Comparison of ENCODE assay signal across 8 mouse cellular contexts in the genomic region with DNA sequence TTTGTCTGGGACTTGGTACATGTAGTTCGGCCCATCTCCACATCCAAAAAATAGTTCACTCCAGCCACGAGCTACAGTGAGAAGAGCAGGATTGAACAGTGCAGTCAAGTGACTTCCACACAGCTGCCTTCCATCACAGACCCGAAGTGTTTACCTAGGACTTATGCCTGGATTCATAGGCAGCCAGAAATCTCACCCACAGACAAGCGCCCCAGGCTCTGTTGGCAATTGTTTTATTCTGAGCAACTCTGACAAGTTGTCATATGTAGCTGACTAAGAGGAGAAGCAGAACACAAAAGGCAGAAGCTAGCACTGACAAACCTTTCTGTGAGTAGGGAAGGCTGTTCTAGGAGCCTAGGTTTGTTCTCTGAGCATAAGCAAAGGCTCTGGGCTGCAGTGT. TPM values are rescaled to one million over a fixed set of nuclear protein-coding genes. Genes with fewer than 3 reads are reported as not detected.
DNase-seq lines count a peak whose midpoint lies in the region; ATAC-seq lines count a peak whose summit lies in the region.

No protein-coding gene starts in this region.

- 88% methylated on average over 4 of the region's 4 CpGs for WGBS in embryonic facial prominence, embryonic 10.5 days
- WGBS in hindbrain, embryonic 11.5 days = 90% methylated on average over 4 of the region's 4 CpGs
- 82% methylated on average over 4 of the region's 4 CpGs for WGBS in midbrain, embryonic 12.5 days

- no peaks in the 10 kb centered on the region for H3K9me3 ChIP-seq in embryonic facial prominence, embryonic 10.5 days
- no peaks in the 10 kb centered on the region for H3K9me3 ChIP-seq in hindbrain, embryonic 11.5 days (ENCODE audit: control insufficient read depth, low read length)
- no peaks in the 10 kb centered on the region for H3K9me3 ChIP-seq in midbrain, embryonic 12.5 days

- peaks cover 30% of the 10 kb centered on the region for H3K4me1 ChIP-seq in embryonic facial prominence, embryonic 10.5 days
- no peaks in the 10 kb centered on the region; the same call in none of the 2 replicates for H3K4me1 ChIP-seq in hindbrain, embryonic 11.5 days (replicated peaks; ENCODE audit: control insufficient read depth, insufficient read depth, low read length)
- peaks cover 28% of the 10 kb centered on the region for H3K4me1 ChIP-seq in midbrain, embryonic 12.5 days

- peak; percentile 94 for DNase-seq in heart, adult 11 months
- no peak for DNase-seq in heart, postnatal 25 days (ENCODE audit: low spot score)
- DNase-seq in embryonic facial prominence, embryonic 10.5 days (ENCODE audit: low spot score) = no peak
- DNase-seq in hindbrain, embryonic 11.5 days (ENCODE audit: low spot score) = no peak
- no peak for DNase-seq in cerebellum, adult 11-12 months
- no peak for DNase-seq in embryo, embryonic 10 days (ENCODE audit: low spot score)
- DNase-seq in layer of hippocampus, adult 18-20 months (ENCODE audit: low spot score in 2 of 2) = no peak

- intact Hi-C loops in heart, postnatal 25 days (cut with DNase I) = no loop called here

- no peak overlapping the region for H3K27ac ChIP-seq in embryonic facial prominence, embryonic 10.5 days (replicated peaks)
- H3K27ac ChIP-seq in hindbrain, embryonic 11.5 days (ENCODE audit: low read depth, low read length) = no peak overlapping the region
- no peak overlapping the region for H3K27ac ChIP-seq in midbrain, embryonic 12.5 days (replicated peaks)

- peak overlapping the region; percentile 88; the same call in 1 of the 2 replicates for H3K4me3 ChIP-seq in embryonic facial prominence, embryonic 10.5 days
- 0 out of 2 replicates have a peak overlapping the region, but pooled peaks have one; percentile 8 for H3K4me3 ChIP-seq in hindbrain, embryonic 11.5 days (ENCODE audit: low read depth, low read length)
- peak overlapping the region; percentile 74 for H3K4me3 ChIP-seq in midbrain, embryonic 12.5 days

- H3K4me2 ChIP-seq in hindbrain, embryonic 11.5 days (replicated peaks; ENCODE audit: low read depth, low read length) = peak overlapping the region; percentile 71
- peak overlapping the region; percentile 86 for H3K4me2 ChIP-seq in midbrain, embryonic 12.5 days (replicated peaks)

- no peaks in the 10 kb centered on the region for H3K27me3 ChIP-seq in embryonic facial prominence, embryonic 10.5 days (replicated peaks; ENCODE audit: low read depth, poor library complexity, severe bottlenecking)
- H3K27me3 ChIP-seq in hindbrain, embryonic 11.5 days (ENCODE audit: control insufficient read depth, insufficient read depth, low read length) = no peaks in the 10 kb centered on the region
- no peaks in the 10 kb centered on the region for H3K27me3 ChIP-seq in midbrain, embryonic 12.5 days

- H3K9ac ChIP-seq in hindbrain, embryonic 11.5 days (ENCODE audit: low read depth, low read length) = no peak overlapping the region; the same call in 1 of the 2 replicates
- H3K9ac ChIP-seq in midbrain, embryonic 12.5 days (replicated peaks) = no peak overlapping the region

- peaks cover 32% of the 10 kb centered on the region for H3K36me3 ChIP-seq in embryonic facial prominence, embryonic 10.5 days (replicated peaks)
- H3K36me3 ChIP-seq in hindbrain, embryonic 11.5 days (ENCODE audit: control insufficient read depth, insufficient read depth, low read length) = no peaks in the 10 kb centered on the region
- peaks cover 21% of the 10 kb centered on the region for H3K36me3 ChIP-seq in midbrain, embryonic 12.5 days

- ATAC-seq in hindbrain, embryonic 11.5 days (ENCODE audit: low FRiP score) = no peak
- no peak for ATAC-seq in midbrain, embryonic 12.5 days (ENCODE audit: low FRiP score, low read depth)

RNA-seq across cellular contexts. Expression of gene Cst3, which starts 2.6 kb away (rescaled TPM):
- total RNA-seq in heart, postnatal 25 days (2021) = 1,000 to 10,000 TPM in 1 of 2 experiments, 100 to 1,000 TPM in 1; 940 to 1,010 TPM
- polyA plus RNA-seq in embryonic facial prominence, embryonic 10.5 days (2016; fragmentation: Nextera tagmentation; extraction: Ambion mirVana) = 261 and 265 TPM in 2 replicates
- polyA plus RNA-seq in hindbrain, embryonic 11.5 days (2014; fragmentation: Nextera tagmentation; extraction: Ambion mirVana) = 367 and 384 TPM in 2 replicates
- 325 and 355 TPM in 2 replicates for polyA plus RNA-seq in midbrain, embryonic 12.5 days (2016; fragmentation: Nextera tagmentation; extraction: Ambion mirVana)
- total RNA-seq in layer of hippocampus, adult 18-20 months (2021) = 1,000 to 10,000 TPM; 2,533 to 2,626 TPM

RNA-seq across cellular contexts. Expression of gene 9230104L09Rik, which starts 8.0 kb away (rescaled TPM):
- total RNA-seq in heart, postnatal 25 days (2021) = under 1 TPM; 0.49 to 0.95 TPM
- not detected in 2 replicates for polyA plus RNA-seq in embryonic facial prominence, embryonic 10.5 days (2016; fragmentation: Nextera tagmentation; extraction: Ambion mirVana)
- not detected in 2 replicates for polyA plus RNA-seq in hindbrain, embryonic 11.5 days (2014; fragmentation: Nextera tagmentation; extraction: Ambion mirVana)
- not detected in 2 replicates for polyA plus RNA-seq in midbrain, embryonic 12.5 days (2016; fragmentation: Nextera tagmentation; extraction: Ambion mirVana)
- total RNA-seq in layer of hippocampus, adult 18-20 months (2021) = not detected

RNA-seq across cellular contexts. Expression of gene Cst9, which starts 37.9 kb away (rescaled TPM):
- 1 to 10 TPM; 1.3 to 1.8 TPM for total RNA-seq in heart, postnatal 25 days (2021)
- polyA plus RNA-seq in embryonic facial prominence, embryonic 10.5 days (2016; fragmentation: Nextera tagmentation; extraction: Ambion mirVana) = not detected in 2 replicates
- not detected in 2 replicates for polyA plus RNA-seq in hindbrain, embryonic 11.5 days (2014; fragmentation: Nextera tagmentation; extraction: Ambion mirVana)
- polyA plus RNA-seq in midbrain, embryonic 12.5 days (2016; fragmentation: Nextera tagmentation; extraction: Ambion mirVana) = not detected in 2 replicates
- not detected for total RNA-seq in layer of hippocampus, adult 18-20 months (2021)

RNA-seq across cellular contexts. Expression of gene Cst13, which starts 53.0 kb away (rescaled TPM):
- not detected for total RNA-seq in heart, postnatal 25 days (2021)
- not detected in 2 replicates for polyA plus RNA-seq in embryonic facial prominence, embryonic 10.5 days (2016; fragmentation: Nextera tagmentation; extraction: Ambion mirVana)
- not detected in 2 replicates for polyA plus RNA-seq in hindbrain, embryonic 11.5 days (2014; fragmentation: Nextera tagmentation; extraction: Ambion mirVana)
- not detected in 2 replicates for polyA plus RNA-seq in midbrain, embryonic 12.5 days (2016; fragmentation: Nextera tagmentation; extraction: Ambion mirVana)
- total RNA-seq in layer of hippocampus, adult 18-20 months (2021) = not detected

Comparison
In these comparisons a context has a peak if more than half of its experiments do, and no peak if none do; other contexts are left out.
1. H3K4me3 ChIP-seq: peak in every context shown above with its lines; median percentile 88 in embryonic facial prominence, embryonic 10.5 days; 74 in midbrain, embryonic 12.5 days; 8 in hindbrain, embryonic 11.5 days.